Mouse (Mus musculus): Measurements from ENCODE around the gene Ccdc33.

The Ccdc33 gene

GRCm38 (mm10) chr9:58128926-58129413 lies 10.3 kb upstream of the Ccdc33 start:
- DNase-seq = no peak

- no peak for DNase-seq
Measured at GRCm38 (mm10) chr9:58125811-58126210, 7.2 kb upstream of the Ccdc33 start.

DNA sequence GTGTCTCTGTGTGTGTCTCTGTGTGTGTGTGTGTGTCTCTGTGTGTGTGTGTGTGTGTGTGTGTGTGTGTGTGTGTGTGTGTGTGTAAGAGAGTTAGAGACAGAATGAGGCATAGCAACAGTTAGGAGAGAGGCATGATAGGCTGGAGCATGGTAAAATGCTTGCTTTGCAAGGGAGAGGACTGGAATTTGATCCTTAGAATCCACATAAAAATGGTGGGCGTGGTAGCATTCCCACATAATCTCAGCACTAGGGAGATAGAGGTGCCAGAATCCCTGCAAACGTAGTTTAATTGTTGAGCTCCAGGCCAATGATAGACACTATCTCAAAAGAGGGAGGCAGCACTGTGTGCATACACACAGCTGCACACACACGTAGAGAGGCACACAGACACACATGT lies 6.5 kb upstream of the Ccdc33 start:
- no peak for DNase-seq

DNA sequence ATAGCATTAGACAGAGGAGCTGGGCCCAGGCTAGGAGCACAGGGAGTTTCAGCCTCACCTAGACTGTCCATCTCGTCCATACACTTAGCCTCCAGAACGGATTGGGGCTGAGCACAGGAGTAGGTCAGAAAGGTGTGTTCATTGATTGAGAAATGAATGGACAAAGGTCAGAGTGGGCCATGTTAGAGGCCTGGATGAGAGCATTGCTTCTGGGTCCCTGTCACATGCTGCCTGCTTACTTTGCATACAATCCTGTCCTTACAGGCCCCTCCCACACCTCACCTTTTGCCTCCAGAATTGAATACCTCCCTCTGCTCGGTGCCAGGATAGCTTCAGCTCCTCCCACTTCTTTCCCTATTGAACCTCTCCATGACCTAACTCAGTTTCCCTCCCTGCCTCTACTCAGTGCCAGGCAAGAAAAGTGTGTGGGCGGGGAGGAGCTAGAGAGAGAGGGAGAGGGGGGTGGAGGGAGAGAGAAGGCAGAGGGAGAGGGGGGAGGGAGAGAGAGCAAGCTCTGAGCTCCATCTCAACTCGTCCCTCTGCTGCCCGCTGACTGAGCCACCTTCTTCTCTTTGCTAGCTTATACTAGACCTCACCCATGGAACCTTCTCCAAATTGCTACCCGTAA lies 2.5 kb downstream of the Ccdc33 start:
- no peak for DNase-seq

GRCm38 (mm10) chr9:58115297-58115925 lies 3.2 kb downstream of the Ccdc33 start:
- no peak for DNase-seq

GRCm38 (mm10) chr9:58114019-58114418 lies 4.6 kb downstream of the Ccdc33 start:
- DNase-seq = no peak

- no peak for DNase-seq
Measured at GRCm38 (mm10) chr9:58113279-58113884, 5.2 kb downstream of the Ccdc33 start.

GRCm38 (mm10) chr9:58112866-58113278 lies 5.8 kb downstream of the Ccdc33 start:
- peak; percentile 58 for DNase-seq

GRCm38 (mm10) chr9:58112321-58112751 lies 6.3 kb downstream of the Ccdc33 start:
- DNase-seq = no peak

DNA sequence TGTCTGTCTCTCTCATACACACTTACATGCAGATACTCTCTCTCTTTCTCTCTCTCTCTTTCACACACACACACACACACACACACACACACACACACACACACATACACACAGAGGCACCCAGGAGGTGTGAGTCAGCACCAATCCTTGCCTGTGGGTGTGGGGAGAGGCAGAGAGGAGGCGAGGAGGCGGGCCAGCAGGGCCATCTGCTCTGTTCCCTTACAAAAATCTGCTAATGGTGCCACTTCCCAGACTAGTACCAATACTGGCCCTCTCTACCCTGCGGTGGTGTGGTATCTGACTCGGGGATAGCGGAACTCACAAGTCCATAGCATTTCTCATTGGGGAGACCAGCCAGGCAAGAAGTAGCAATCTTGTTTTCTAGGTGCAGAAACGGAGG lies 7.2 kb downstream of the Ccdc33 start:
- peak; percentile 66 for DNase-seq

GRCm38 (mm10) chr9:58110787-58111186 lies 7.8 kb downstream of the Ccdc33 start:
- DNase-seq = no peak

GRCm38 (mm10) chr9:58107494-58107893 lies 11.1 kb downstream of the Ccdc33 start:
- no peak for DNase-seq

GRCm38 (mm10) chr9:58105595-58106169 lies 12.9 kb downstream of the Ccdc33 start:
- DNase-seq = no peak

GRCm38 (mm10) chr9:58103647-58104046 lies 15.0 kb downstream of the Ccdc33 start:
- no peak for DNase-seq

DNA sequence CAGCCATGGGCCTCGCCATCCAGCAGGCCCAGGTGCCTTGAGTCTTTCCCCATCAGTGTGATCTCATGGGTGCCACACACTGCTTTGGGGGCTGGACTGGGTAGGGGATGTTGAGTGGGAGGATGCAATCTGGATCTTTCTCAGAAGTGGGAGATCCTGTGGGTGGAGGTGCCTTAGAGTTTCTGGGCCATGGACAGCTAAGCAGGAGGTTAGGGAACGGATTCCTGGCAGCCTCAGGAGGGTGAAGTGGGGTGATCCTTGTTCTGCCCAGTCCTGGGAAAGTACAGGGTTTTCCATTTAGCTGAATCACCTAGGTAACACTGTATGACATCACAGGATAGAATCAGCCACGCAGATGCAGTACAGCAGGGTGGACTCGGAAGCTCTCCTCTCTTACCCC lies 16.6 kb downstream of the Ccdc33 start:
- DNase-seq = no peak

DNA sequence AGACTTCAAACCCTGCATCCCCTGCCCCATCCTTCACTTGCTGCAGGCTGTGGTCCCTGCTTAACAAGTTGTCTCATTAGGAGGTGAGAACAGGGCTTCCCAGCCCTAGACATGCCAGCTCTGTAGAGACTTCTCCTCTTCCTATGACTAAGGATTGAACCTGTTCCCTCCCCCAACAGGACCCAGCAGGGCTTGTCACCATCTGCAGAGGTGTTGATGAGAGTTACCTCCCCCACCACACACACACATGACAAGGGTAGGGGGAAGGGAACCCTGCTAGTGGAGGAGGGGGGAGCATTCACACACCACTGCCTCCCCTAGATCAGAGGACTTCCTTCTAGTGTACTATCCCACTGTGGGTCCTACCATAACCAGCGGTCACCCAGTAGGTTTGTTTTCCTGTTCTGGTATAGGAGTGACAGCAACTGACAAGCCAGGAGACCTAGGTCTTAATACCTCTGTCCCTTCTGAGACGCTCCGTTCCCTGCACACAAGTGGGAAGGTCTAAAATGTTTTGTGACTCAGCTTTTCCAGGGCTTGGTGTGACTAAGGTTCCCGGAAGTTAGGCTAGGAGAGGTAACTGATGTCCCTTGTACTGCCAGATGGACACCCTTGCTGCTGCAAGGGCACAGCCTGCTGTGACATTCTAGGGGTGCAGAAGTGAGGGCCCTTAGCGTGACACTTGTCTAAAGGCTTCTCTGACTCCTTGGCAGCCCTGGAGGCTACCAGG lies 18.6 kb downstream of the Ccdc33 start:
- no peak for DNase-seq

DNA sequence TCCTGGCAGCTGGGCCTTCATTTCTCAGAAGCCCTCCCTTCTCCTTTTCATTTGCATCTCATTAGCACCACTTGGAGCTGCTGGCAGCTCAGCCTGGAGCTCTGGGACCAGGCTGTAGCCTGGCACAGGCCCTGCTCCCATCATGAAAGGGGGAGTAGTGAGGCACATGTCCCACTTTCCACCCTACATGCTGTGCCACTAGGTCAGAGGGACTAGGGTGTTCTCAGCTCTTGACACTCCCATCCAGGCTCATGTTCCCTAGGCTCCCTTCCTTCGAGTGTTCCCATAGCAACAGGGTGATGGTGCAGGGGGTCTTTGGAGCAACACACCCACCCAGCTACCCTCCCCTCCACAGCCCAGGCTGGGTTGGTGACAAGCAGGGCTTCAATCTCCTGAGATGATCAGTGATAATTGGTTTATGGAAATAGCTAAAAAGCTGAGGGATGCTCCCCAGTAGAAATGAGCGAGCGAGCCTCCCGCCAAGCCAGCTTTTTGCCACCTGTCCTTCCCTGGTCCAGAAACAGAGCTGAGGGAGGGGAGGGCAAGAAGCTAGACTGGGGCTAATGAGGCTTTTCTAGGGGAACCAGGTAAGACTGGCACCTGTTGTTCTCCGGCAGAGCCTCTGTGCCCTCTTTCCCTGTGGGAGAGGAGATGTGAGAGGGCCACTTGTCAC lies 21.9 kb downstream of the Ccdc33 start:
- no peak for DNase-seq

DNA sequence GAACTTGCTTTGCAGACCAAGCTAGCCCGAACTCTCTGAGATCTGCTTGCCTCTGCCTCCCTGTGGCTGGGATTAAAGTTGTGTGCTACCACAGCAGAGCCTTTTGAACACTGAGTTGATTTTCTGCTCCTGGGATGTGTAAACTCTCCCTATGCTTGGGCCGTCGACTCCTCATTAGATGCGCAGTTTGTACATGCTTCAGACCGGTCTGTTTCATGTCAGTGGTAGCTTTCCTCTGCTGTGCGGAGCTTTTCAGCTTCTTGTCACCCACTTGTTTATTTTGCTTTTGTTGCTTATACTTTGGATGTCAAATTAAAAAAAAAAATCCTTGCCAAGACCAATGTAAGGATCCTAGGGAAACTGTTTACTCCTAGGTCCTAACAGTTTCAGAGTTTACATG lies 22.6 kb downstream of the Ccdc33 start:
- no peak for DNase-seq

DNA sequence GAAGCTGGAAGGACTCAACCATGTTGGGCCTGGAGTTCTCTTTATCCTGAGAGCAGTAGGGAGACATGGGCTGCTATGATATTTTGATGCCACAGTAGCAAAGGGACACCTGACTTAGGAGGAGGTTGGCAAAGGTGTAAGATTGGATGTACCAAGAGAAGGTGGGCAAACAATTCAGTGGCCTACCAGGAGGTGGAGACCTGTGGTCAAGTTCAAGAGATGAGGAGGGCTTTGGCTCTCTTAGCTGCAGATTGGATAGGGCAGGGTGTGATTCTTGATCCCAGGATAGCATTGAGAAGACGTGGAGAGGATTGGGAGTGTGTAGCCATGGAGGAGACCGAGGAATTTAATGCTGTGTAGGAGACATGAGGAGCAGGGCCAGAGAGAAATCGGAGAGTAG lies 24.8 kb downstream of the Ccdc33 start:
- no peak for DNase-seq

- no peak for DNase-seq
Measured at GRCm38 (mm10) chr9:58092581-58093269, 25.9 kb downstream of the Ccdc33 start.

DNA sequence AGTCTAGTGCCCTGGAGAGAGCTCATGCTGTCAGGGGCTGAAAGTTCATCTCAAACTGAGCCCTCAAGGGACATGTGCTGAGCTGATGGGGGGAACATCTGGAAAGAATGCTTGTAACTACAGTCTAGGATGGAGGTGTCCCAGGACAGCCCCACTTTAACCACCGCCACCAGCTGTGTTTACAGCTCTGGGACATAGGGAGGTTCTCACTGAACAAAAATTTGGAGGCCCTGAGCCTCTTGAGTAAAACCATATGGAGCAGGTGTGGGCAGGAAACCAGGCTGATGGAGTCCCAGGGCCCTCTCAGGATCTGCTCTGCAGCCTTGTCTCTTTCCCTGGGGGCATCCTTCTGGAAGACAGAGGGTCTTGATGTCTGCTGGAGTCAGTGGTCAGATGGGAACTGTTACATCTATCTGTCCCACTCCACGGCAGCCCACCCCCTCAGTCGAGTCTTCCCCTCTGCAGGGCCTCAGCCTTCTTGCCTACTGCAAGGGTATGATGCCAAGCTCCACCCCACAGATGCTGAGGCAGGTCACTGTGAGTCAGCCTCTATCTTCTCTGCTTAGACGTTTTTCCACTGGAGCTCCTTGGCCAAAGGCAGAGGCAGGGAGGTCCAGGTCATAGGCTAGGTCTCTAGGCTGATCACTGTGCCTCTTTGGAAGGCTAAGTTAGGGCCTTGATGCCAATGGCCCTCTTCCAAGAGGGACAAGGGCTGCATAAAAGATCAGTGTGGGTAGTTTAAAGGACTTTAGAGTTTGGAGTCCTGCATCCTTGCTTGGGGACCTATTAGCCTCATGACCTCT lies 26.8 kb downstream of the Ccdc33 start:
- no peak for DNase-seq
